28 mouse cellular contexts compared by ENCODE assay signal in the genomic region with DNA sequence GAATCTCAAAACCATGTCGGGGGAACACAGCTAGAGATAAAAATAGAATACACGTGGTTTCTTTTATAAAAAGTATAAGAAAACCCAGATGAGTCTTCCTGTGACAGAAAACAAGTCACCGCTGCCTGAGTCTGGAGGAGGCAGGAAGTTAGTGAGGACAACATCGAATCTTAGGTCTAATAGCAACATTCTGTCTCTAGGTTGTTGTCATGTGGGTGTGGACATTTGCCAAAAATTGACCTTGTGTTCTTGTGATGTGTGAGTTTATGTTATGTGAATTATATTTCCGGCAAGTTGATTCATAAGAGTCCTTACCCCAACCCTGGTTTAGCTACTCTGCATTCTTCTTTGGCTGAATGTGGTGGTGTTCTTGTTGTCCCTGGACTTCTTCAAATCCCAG. TPM values are rescaled to one million over a fixed set of nuclear protein-coding genes. Genes with fewer than 3 reads are reported as not detected.
DNase-seq lines count a peak whose midpoint lies in the region; ATAC-seq and TF ChIP-seq lines count a peak whose summit lies in the region.
"Had no signal": no experiment of that assay in that cellular context is flagged by ENCODE, and none has a peak within 500 bp of the region (broad histone marks: within the 10 kb centered on the region; RNA-seq: fewer than 3 reads in every experiment).

No protein-coding gene starts in this region.

- WGBS in lung, postnatal 0 days, result 53% methylated on average over 5 of the region's 5 CpGs
- 64% methylated on average over 5 of the region's 5 CpGs for WGBS in intestine, embryonic 15.5 days

- DNase-seq in heart, adult 11 months, result peak; percentile 51
- DNase-seq in heart, adult 18-20 months, result no peak
- peak; percentile 28 for DNase-seq in lung, postnatal 0 days (ENCODE audit: low spot score)
- DNase-seq in lung, postnatal 14 days, result no peak
- DNase-seq in CD4-positive, CD25-positive, alpha-beta regulatory T cell, adult 2 months (ENCODE audit: low read depth, low spot score), result peak; percentile 65
- peak; percentile 64 for DNase-seq in naive thymus-derived CD4-positive, alpha-beta T cell, adult 2 months (ENCODE audit: low read depth)
- no peak for DNase-seq in cerebellum, adult 8-10 months
- DNase-seq: adrenal gland, adult 8-10 months; cerebellum, adult 11-12 months; cerebellum, postnatal 14 days; embryo, embryonic 11 days; liver, postnatal 0 days; lung, postnatal 36 days; midbrain, embryonic 14.5 days; right cerebral cortex, adult 18-20 months had no signal

- H3K9ac ChIP-seq in lung, postnatal 0 days (replicated peaks; ENCODE audit: low read depth), result no peak overlapping the region
- H3K9ac ChIP-seq in intestine, embryonic 15.5 days, result no peak overlapping the region
- H3K9ac ChIP-seq: embryonic facial prominence, embryonic 13.5 days; heart, embryonic 13.5 days; hindbrain, embryonic 15.5 days; limb, embryonic 12.5 days; liver, postnatal 0 days had no signal

- H3K36me3 ChIP-seq in lung, postnatal 0 days (ENCODE audit: insufficient read depth, low read length), result peaks cover 13% of the 10 kb centered on the region; the same call in 1 of the 2 replicates
- 0 out of 2 replicates have a peak, but pooled peaks cover 3% of the 10 kb centered on the region for H3K36me3 ChIP-seq in intestine, embryonic 15.5 days

- H3K27me3 ChIP-seq in lung, postnatal 0 days (replicated peaks; ENCODE audit: insufficient read depth, low read length), result no peaks in the 10 kb centered on the region
- no peaks in the 10 kb centered on the region for H3K27me3 ChIP-seq in intestine, embryonic 15.5 days (replicated peaks)
- H3K27me3 ChIP-seq: CH12.LX; embryonic facial prominence, embryonic 13.5 days; heart, embryonic 13.5 days; hindbrain, embryonic 15.5 days; limb, embryonic 12.5 days; Patski had no signal

- no peak for TF ChIP-seq CTCF in lung, postnatal 0 days (IDR thresholded peaks at IDR 0.05)

- H3K4me1 ChIP-seq in lung, postnatal 0 days (ENCODE audit: insufficient read depth, low read depth, low read length), result no peaks in the 10 kb centered on the region
- no peaks in the 10 kb centered on the region for H3K4me1 ChIP-seq in intestine, embryonic 15.5 days (replicated peaks)
- H3K4me1 ChIP-seq: hindbrain, embryonic 15.5 days; limb, embryonic 12.5 days had no signal

- no peak overlapping the region for H3K27ac ChIP-seq in lung, postnatal 0 days (ENCODE audit: low read length)
- H3K27ac ChIP-seq in intestine, embryonic 15.5 days, result no peak overlapping the region
- H3K27ac ChIP-seq: embryonic facial prominence, embryonic 13.5 days; heart, embryonic 13.5 days; hindbrain, embryonic 15.5 days; limb, embryonic 12.5 days; stomach, postnatal 0 days had no signal

- H3K4me3 ChIP-seq in lung, postnatal 0 days (ENCODE audit: low read depth, low read length), result no peak overlapping the region
- no peak overlapping the region for H3K4me3 ChIP-seq in intestine, embryonic 15.5 days (replicated peaks)
- H3K4me3 ChIP-seq: embryonic facial prominence, embryonic 13.5 days; erythroblast, embryonic 14.5 days; heart, embryonic 13.5 days; hindbrain, embryonic 15.5 days; limb, embryonic 12.5 days had no signal

- no peak overlapping the region for H3K4me2 ChIP-seq in lung, postnatal 0 days (replicated peaks; ENCODE audit: low read depth, low read length)
- no peak overlapping the region for H3K4me2 ChIP-seq in intestine, embryonic 15.5 days (replicated peaks)
- H3K4me2 ChIP-seq: embryonic facial prominence, embryonic 13.5 days; heart, embryonic 13.5 days; hindbrain, embryonic 15.5 days; limb, embryonic 12.5 days; liver, embryonic 11.5 days had no signal

- no peaks in the 10 kb centered on the region for H3K9me3 ChIP-seq in lung, postnatal 0 days (ENCODE audit: low read length)
- H3K9me3 ChIP-seq in intestine, embryonic 15.5 days, result no peaks in the 10 kb centered on the region
- H3K9me3 ChIP-seq: embryonic facial prominence, embryonic 13.5 days; G1E; heart, embryonic 13.5 days; hindbrain, embryonic 15.5 days; limb, embryonic 12.5 days had no signal

- ATAC-seq in lung, postnatal 0 days, result no peak
- no peak for ATAC-seq in intestine, embryonic 15.5 days
- ATAC-seq: forebrain, embryonic 14.5 days; intestine, postnatal 0 days; liver, postnatal 0 days; Patski had no signal

- no peak for TF ChIP-seq EP300 in lung, postnatal 0 days (IDR thresholded peaks at IDR 0.05)

RNA-seq across cellular contexts. Expression of a gene that starts 59.9 kb away (rescaled TPM):
- total RNA-seq in heart, adult 18-20 months (2021), result 10 to 100 TPM; 30.9 to 32.1 TPM
- polyA plus RNA-seq in lung, postnatal 0 days (2015; fragmentation: Nextera tagmentation; extraction: Ambion mirVana), result 20.8 and 22.2 TPM in 2 replicates
- polyA plus RNA-seq in intestine, embryonic 15.5 days (2015; fragmentation: Nextera tagmentation; extraction: Ambion mirVana), result 29.3 and 30.4 TPM in 2 replicates

RNA-seq across cellular contexts. Expression of a gene that starts 60.0 kb away (rescaled TPM):
- 10 to 100 TPM; 15.8 to 17.1 TPM for total RNA-seq in heart, adult 18-20 months (2021)
- polyA plus RNA-seq in lung, postnatal 0 days (2015; fragmentation: Nextera tagmentation; extraction: Ambion mirVana), result 12.3 and 12.4 TPM in 2 replicates
- polyA plus RNA-seq in intestine, embryonic 15.5 days (2015; fragmentation: Nextera tagmentation; extraction: Ambion mirVana), result 27.3 TPM in 2 replicates

Comparison
In these comparisons a context has a peak if more than half of its experiments do, and no peak if none do; other contexts are left out.
1. DNase-seq: peak in heart, adult 11 months (single experiment), lung, postnatal 0 days (single experiment), CD4-positive, CD25-positive, alpha-beta regulatory T cell, adult 2 months (single experiment) and naive thymus-derived CD4-positive, alpha-beta T cell, adult 2 months (single experiment); none in heart, adult 18-20 months (0 of 2), lung, postnatal 14 days (single experiment) and cerebellum, adult 8-10 months (single experiment).